Mouse (Mus musculus): Measurements from ENCODE around the gene Kcnab2.

Kcnab2 gene

GRCm38 (mm10) chr4:152477466-152478223 is at the start of gene Kcnab2:
Gene Kcnab2 (minus strand): TSS chr4:152477871.
- in situ Hi-C loops (cut with MboI, MseI) = no loop called here

GRCm38 (mm10) chr4:152520083-152520482 is 42.4 kb upstream of the Kcnab2 start:
- in situ Hi-C loops (cut with MboI, MseI) = no loop called here

- in situ Hi-C loops (cut with MboI, MseI) = no loop called here
Measured at GRCm38 (mm10) chr4:152519106-152519505, 41.4 kb upstream of the Kcnab2 start.

GRCm38 (mm10) chr4:152514884-152515283 is 37.2 kb upstream of the Kcnab2 start:
- in situ Hi-C loops (cut with MboI, MseI) = no loop called here

- in situ Hi-C loops (cut with MboI, MseI) = no loop called here
Measured at GRCm38 (mm10) chr4:152512221-152512925, 34.7 kb upstream of the Kcnab2 start.

GRCm38 (mm10) chr4:152494360-152494879 is 16.7 kb upstream of the Kcnab2 start:
- in situ Hi-C loops (cut with MboI, MseI) = no loop called here

GRCm38 (mm10) chr4:152491250-152491899 is 13.7 kb upstream of the Kcnab2 start:
- in situ Hi-C loops (cut with MboI, MseI) = no loop called here

- in situ Hi-C loops (cut with MboI, MseI) = no loop called here
Measured at GRCm38 (mm10) chr4:152490311-152490710, 12.6 kb upstream of the Kcnab2 start.

- in situ Hi-C loops (cut with MboI, MseI) = no loop called here
Measured at GRCm38 (mm10) chr4:152488046-152488445, 10.4 kb upstream of the Kcnab2 start.

GRCm38 (mm10) chr4:152480426-152480825 is 2.8 kb upstream of the Kcnab2 start:
- in situ Hi-C loops (cut with MboI, MseI) = no loop called here

GRCm38 (mm10) chr4:152478224-152478567 is 525 bp upstream of the Kcnab2 start:
- in situ Hi-C loops (cut with MboI, MseI) = no loop called here

GRCm38 (mm10) chr4:152477106-152477465 is 585 bp downstream of the Kcnab2 start:
- in situ Hi-C loops (cut with MboI, MseI) = no loop called here

- in situ Hi-C loops (cut with MboI, MseI) = no loop called here
Measured at GRCm38 (mm10) chr4:152476427-152477023, 1.1 kb downstream of the Kcnab2 start, which contains the start of gene Nphp4. Gene Nphp4 (plus strand): TSS chr4:152476706.

GRCm38 (mm10) chr4:152475941-152476340 is 1.7 kb downstream of the Kcnab2 start:
- in situ Hi-C loops (cut with MboI, MseI) = no loop called here

- in situ Hi-C loops (cut with MboI, MseI) = no loop called here
Measured at GRCm38 (mm10) chr4:152467951-152468350, 9.7 kb downstream of the Kcnab2 start.

- in situ Hi-C loops (cut with MboI, MseI) = no loop called here
Measured at GRCm38 (mm10) chr4:152466601-152467000, 11.1 kb downstream of the Kcnab2 start.

GRCm38 (mm10) chr4:152465116-152465515 is 12.6 kb downstream of the Kcnab2 start:
- in situ Hi-C loops (cut with MboI, MseI) = no loop called here

GRCm38 (mm10) chr4:152463147-152463546 is 14.5 kb downstream of the Kcnab2 start:
- in situ Hi-C loops (cut with MboI, MseI) = no loop called here

GRCm38 (mm10) chr4:152462516-152462915 is 15.2 kb downstream of the Kcnab2 start:
- in situ Hi-C loops (cut with MboI, MseI) = no loop called here

- in situ Hi-C loops (cut with MboI, MseI) = no loop called here
Measured at GRCm38 (mm10) chr4:152457673-152458072, 20.0 kb downstream of the Kcnab2 start.

GRCm38 (mm10) chr4:152456609-152457008 is 21.1 kb downstream of the Kcnab2 start:
- in situ Hi-C loops (cut with MboI, MseI) = no loop called here

GRCm38 (mm10) chr4:152454153-152454552 is 23.5 kb downstream of the Kcnab2 start:
- in situ Hi-C loops (cut with MboI, MseI) = no loop called here

Data from T-helper 2 cell (primary cell).